Mouse (Mus musculus) testis, adult 2 months (tissue): ENCODE results near the gene B3gnt9. TPM values are rescaled to one million over a fixed set of nuclear protein-coding genes. Genes with fewer than 3 reads are reported as not detected.

Source experiments
- H3K27ac ChIP-seq: fragments of 200-500 bp; 2 replicates; pipeline ENCODE4 v1.5.1; 2012; ENCODE audit warnings: low read depth, low read length; ENCODE audit not compliant: control insufficient read depth, insufficient read depth
- H3K27me3 ChIP-seq: fragments of 200-500 bp; 2 replicates; pipeline ENCODE4 v1.6.1; 2012; ENCODE audit warnings: mild to moderate bottlenecking, low read length, moderate library complexity; ENCODE audit not compliant: control insufficient read depth, insufficient read depth
- H3K36me3 ChIP-seq: fragments of 200-500 bp; 2 replicates; pipeline ENCODE4 v1.6.1; 2012; ENCODE audit warnings: mild to moderate bottlenecking, low read length; ENCODE audit not compliant: control insufficient read depth, insufficient read depth
- H3K4me1 ChIP-seq: fragments of 200-500 bp; 2 replicates; pipeline ENCODE4 v1.6.1; 2012; ENCODE audit warnings: low read length; ENCODE audit not compliant: control insufficient read depth, insufficient read depth
- H3K4me3 ChIP-seq: fragments of 200-500 bp; 2 replicates; pipeline ENCODE4 v1.5.1; 2012; ENCODE audit warnings: low read depth, mild to moderate bottlenecking, low read length, moderate library complexity, mixed read lengths; ENCODE audit not compliant: control insufficient read depth
- CTCF ChIP-seq: fragments of 200-500 bp; IDR thresholded peaks from 2 replicates; pipeline ENCODE4 v1.5.1; 2012; ENCODE audit warnings: low read depth, mild to moderate bottlenecking, inconsistent platforms, low read length, moderate library complexity; ENCODE audit not compliant: control insufficient read depth, insufficient read depth, insufficient replicate concordance
- POLR2A ChIP-seq: fragments of 200-500 bp; IDR thresholded peaks from 2 replicates; pipeline ENCODE4 v1.6.1; 2012; ENCODE audit warnings: low read depth, mild to moderate bottlenecking, inconsistent platforms, low read length, moderate library complexity; ENCODE audit not compliant: control insufficient read depth
- polyA plus RNA-seq: library from polyadenylated mRNA; depleted of rRNA; stranded (reverse); fragments of >200 nt; gene quantifications from 2 replicates; pipeline ENCODE4 v1.2.3, GENCODE M21; 2012

The B3gnt9 gene
- polyA plus RNA-seq, 1 experiment, result 6.8 TPM

DNA sequence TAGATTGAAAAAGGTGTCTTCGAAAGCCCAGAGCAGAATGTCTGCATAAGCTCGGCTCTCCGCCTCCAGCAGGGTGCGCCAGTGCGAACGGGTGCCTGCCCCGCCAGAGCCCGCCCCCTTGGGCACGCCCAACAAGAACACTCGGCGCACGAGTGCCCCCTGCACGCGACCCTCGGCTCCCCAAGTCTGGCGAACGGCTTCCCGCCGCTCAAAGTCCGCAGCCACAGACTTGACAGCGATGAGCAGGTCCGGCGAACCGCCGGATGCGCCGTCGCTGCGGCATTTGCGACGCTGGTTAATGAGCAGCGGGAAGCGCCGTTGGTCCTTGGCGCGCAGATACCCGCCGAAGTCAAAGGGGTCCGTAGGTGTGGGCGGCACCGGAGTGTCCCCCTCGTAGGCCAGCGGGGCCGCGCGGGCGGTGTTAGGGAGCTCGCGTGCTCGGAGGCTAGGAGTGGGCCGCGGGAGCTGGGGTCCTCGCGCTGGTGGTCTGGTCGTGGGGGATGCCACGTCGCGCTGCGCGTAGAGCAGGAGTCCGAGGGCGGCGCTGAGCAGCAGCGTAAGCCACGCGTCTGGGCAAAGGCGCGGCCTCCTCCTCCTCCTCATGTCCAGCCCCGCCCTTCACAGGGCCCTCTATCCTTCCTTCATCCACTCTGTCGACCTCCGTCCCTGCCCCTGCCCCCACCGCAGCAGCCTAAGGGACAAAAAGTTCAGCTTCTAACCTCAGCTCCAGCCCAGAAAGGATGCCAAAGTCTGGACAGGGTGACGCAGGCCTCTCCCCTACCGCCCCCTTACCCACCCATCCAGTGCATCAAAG, 594 bp downstream of the B3gnt9 start:
- Histone ChIP-seq H3K36me3 (peaks cover 3% of the 10 kb centered on the region; the same call in 1 of the 2 replicates), H3K4me1 (peaks cover 26% of the 10 kb centered on the region), H3K27me3 (no peaks in the 10 kb centered on the region), H3K27ac (peak overlapping the region; percentile 67), H3K4me3 (peak overlapping the region; percentile 79)
- TF ChIP-seq POLR2A (no peak), CTCF (peak; percentile 54; the same call in 1 of the 2 replicates)

GRCm38 (mm10) chr8:105253766-105254151, 1.2 kb downstream of the B3gnt9 start:
- H3K4me3 ChIP-seq, result peak overlapping the region; percentile 79
- H3K27ac ChIP-seq, result 0 out of 2 replicates have a peak overlapping the region, but pooled peaks have one; percentile 25

GRCm38 (mm10) chr8:105252680-105253537, 2.0 kb downstream of the B3gnt9 start:
- peaks cover 22% of the 10 kb centered on the region for H3K4me1 ChIP-seq
- peaks cover 3% of the 10 kb centered on the region; the same call in 1 of the 2 replicates for H3K36me3 ChIP-seq
- H3K27me3 ChIP-seq, result no peaks in the 10 kb centered on the region
- no peak overlapping the region for H3K27ac ChIP-seq
- no peak overlapping the region for H3K4me3 ChIP-seq
- TF ChIP-seq CTCF (no peak), POLR2A (no peak)

More at GRCm38 (mm10) chr8:105253766-105254151, 1.2 kb downstream of the B3gnt9 start:
- Histone ChIP-seq H3K36me3 (peaks cover 3% of the 10 kb centered on the region; the same call in 1 of the 2 replicates), H3K4me1 (peaks cover 24% of the 10 kb centered on the region), H3K27me3 (no peaks in the 10 kb centered on the region)
- no peak for TF ChIP-seq CTCF
- no peak for TF ChIP-seq POLR2A

- H3K4me3 ChIP-seq, result no peak overlapping the region
- TF ChIP-seq POLR2A (no peak), CTCF (no peak)
- no peak overlapping the region for H3K27ac ChIP-seq
- no peaks in the 10 kb centered on the region for H3K27me3 ChIP-seq
- peaks cover 3% of the 10 kb centered on the region; the same call in 1 of the 2 replicates for H3K36me3 ChIP-seq
- peaks cover 22% of the 10 kb centered on the region for H3K4me1 ChIP-seq
Observed at GRCm38 (mm10) chr8:105251954-105252353, 3.0 kb downstream of the B3gnt9 start.

DNA sequence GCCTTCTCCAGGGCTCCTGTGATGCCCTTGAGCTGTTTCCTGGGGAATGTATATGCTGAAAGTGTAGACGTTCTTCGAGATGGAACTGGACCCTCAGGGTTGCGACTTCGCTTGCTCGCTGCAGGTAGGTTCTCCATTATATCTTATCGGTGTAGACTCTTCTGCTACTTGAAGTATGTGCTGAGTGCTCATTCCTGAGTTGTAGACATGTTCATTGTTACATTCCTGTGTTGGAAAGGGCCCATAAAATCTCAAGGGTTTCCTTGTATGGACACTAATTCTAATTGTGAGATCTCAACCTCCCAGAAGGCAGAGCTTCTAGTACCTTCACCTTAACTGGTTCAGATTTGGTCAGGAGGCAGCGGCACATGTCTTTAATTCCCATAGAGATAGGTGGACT, 13.9 kb downstream of the B3gnt9 start:
- Histone ChIP-seq H3K4me3 (no peak overlapping the region), H3K27me3 (no peaks in the 10 kb centered on the region), H3K36me3 (peaks cover 1% of the 10 kb centered on the region; the same call in 1 of the 2 replicates), H3K27ac (no peak overlapping the region), H3K4me1 (no peaks in the 10 kb centered on the region)
- no peak for TF ChIP-seq POLR2A
- TF ChIP-seq CTCF, result no peak

- H3K4me1 ChIP-seq, result no peaks in the 10 kb centered on the region
- H3K4me3 ChIP-seq, result no peak overlapping the region
- TF ChIP-seq POLR2A (no peak), CTCF (no peak)
- H3K36me3 ChIP-seq, result peaks cover 3% of the 10 kb centered on the region
- no peaks in the 10 kb centered on the region for H3K27me3 ChIP-seq
- no peak overlapping the region for H3K27ac ChIP-seq
Observed at GRCm38 (mm10) chr8:105237442-105238142, 17.4 kb downstream of the B3gnt9 start.

DNA sequence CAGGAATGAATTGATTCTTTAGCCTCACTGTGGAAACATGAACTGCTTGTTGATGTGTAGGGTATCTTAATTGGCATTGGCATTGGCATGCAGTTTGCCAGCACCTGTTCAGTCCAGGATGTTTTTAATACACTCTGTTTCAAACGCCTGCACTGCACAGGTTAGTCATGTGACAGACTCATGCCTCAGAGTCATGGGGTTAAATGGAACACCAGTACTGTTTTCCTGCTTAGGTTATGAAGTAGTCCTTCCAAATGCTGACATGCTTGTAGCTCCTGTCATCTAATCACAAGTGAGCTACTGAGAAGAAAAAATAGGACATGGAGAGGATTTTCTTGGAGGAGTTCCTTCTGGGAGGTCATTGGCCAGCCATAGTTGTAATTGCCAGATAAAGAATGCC, 19.7 kb downstream of the B3gnt9 start:
- TF ChIP-seq POLR2A (no peak), CTCF (no peak)
- Histone ChIP-seq H3K4me3 (no peak overlapping the region), H3K4me1 (no peaks in the 10 kb centered on the region), H3K27ac (no peak overlapping the region), H3K36me3 (peaks cover 3% of the 10 kb centered on the region), H3K27me3 (no peaks in the 10 kb centered on the region)
